Mouse (Mus musculus) liver, embryonic 13.5 days (tissue): ENCODE measurements around the gene Gm49322. TPM values are rescaled to one million over a fixed set of nuclear protein-coding genes. Genes with fewer than 3 reads are reported as not detected.
A peak's percentile ranks its signal among the peaks of the same experiment; 100 is the strongest.

Experiments
- ATAC-seq: fragments of 200-750 bp; cut with Nextera tagmentation; 2 replicates; pipeline ENCODE4 v1.8.0; 2017; ENCODE audit warnings: low read depth, mild to moderate bottlenecking, moderate number of reproducible peaks, moderate library complexity
- DNase-seq: peaks from one replicate; pipeline ENCODE4 v3.0.0; 2022
- H3K27ac ChIP-seq: fragments of 300-500 bp; sonication (generic); 2 replicates; pipeline ENCODE4 v1.5.1; 2015; ENCODE audit warnings: moderate library complexity, mild to moderate bottlenecking, inconsistent platforms
- H3K27me3 ChIP-seq: fragments of 300-500 bp; sonication (generic); 2 replicates; pipeline ENCODE4 v1.6.1; 2015; ENCODE audit warnings: mild to moderate bottlenecking, inconsistent platforms
- H3K36me3 ChIP-seq: fragments of 300-500 bp; sonication (generic); 2 replicates; pipeline ENCODE4 v1.6.1; 2015; ENCODE audit warnings: mild to moderate bottlenecking, inconsistent platforms
- H3K4me1 ChIP-seq: fragments of 300-500 bp; sonication (generic); replicated peaks from 2 replicates; pipeline ENCODE4 v1.6.1; 2015; ENCODE audit warnings: inconsistent platforms
- H3K4me2 ChIP-seq: fragments of 300-500 bp; sonication (generic); 2 replicates; pipeline ENCODE4 v1.6.1; 2015; ENCODE audit warnings: inconsistent platforms, mild to moderate bottlenecking, moderate library complexity
- H3K4me3 ChIP-seq: fragments of 300-500 bp; sonication (generic); replicated peaks from 2 replicates; pipeline ENCODE4 v1.5.1; 2015; ENCODE audit warnings: mild to moderate bottlenecking, inconsistent platforms
- H3K9ac ChIP-seq: fragments of 300-500 bp; sonication (generic); 2 replicates; pipeline ENCODE4 v1.6.1; 2015; ENCODE audit warnings: mild to moderate bottlenecking, inconsistent platforms
- H3K9me3 ChIP-seq: fragments of 300-500 bp; sonication (generic); replicated peaks from 2 replicates; pipeline ENCODE4 v1.6.1; 2016; ENCODE audit warnings: inconsistent platforms
- WGBS: fragments of 180-500 bp; shearing (Covaris S2); methylation state at CpG from one replicate; pipeline ENCODE4 v1.1.7; 2015; ENCODE audit not compliant: insufficient replicate concordance; 5-methylcytosine and 5-hydroxymethylcytosine counted together
- polyA plus RNA-seq: library from polyadenylated mRNA; unstranded; fragments of >200 nt; fragmentation: Nextera tagmentation; extraction: Ambion mirVana; gene quantifications from 2 replicates; pipeline ENCODE4 v1.2.1, GENCODE M21; 2015

Gene Gm49322
- polyA plus RNA-seq, 1 experiment from 2014 or later, result 1.5 TPM

DNA sequence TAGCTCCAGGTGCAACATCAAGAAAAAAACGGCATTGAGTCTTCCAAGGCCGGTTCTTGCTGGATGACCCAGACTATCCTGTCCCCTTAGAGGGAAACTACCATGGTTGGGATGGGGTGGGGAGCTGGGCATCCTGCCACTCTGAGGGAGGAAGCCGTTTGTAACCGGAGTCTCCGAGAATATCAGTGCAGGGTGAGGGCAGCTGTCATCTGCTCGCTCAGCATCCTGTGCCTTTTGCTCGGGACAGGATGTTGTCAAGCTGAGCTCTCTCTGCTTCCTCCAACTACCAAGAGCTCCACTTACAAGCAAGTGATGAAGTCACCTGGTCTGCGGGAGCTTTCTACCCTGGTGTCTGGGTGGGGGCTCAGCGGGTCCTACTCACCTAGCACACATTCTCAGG, 12.4 kb downstream of the Gm49322 start:
- no peaks in the 10 kb centered on the region for H3K9me3 ChIP-seq
- H3K27me3 ChIP-seq, result no peaks in the 10 kb centered on the region
- no peak overlapping the region for H3K27ac ChIP-seq
- H3K4me1 ChIP-seq, result peaks cover 34% of the 10 kb centered on the region
- H3K9ac ChIP-seq, result 0 out of 2 replicates have a peak overlapping the region, but pooled peaks have one; percentile 9
- H3K4me2 ChIP-seq, result no peak overlapping the region
- no peak overlapping the region for H3K4me3 ChIP-seq
- 57% methylated on average over 9 of the region's 9 CpGs for WGBS
- peaks cover 30% of the 10 kb centered on the region for H3K36me3 ChIP-seq
- ATAC-seq (no peak), DNase-seq (no peak)

DNA sequence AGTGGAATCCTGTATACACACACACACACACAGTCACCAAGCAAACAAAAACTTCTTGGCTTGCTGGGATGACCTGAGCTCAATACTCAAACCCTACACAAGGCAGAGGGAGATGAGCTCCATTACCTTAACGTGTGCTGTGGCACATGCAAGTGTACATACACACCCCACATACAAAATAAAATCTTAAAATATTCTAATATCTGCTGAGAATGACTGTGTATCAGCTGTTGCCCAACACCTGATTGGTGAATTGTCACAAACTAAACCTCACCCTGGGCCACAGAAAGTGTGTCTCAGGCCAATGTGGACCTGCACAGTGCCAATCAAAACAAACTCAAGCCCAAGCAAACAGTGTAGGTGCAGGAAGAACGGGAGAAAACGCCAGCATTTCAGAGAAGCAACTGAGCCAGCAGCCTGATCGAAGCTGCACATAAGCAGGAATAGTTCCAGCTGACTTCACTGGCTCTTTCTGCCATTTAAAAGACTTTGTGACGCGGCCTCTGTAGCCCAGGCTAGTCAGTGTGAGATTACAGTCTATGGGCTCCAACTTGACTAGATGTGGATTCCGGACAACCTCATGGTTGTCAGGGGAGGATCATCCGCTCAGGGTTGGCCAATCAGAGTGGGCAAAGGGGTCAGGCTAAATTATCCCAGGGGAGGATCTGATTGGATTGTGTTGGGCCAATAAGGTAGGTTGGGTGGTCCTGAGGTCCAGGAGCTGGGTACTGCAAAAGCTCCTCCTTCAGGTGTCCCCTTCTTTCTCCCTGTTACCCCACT, 13.8 kb downstream of the Gm49322 start:
- 44% methylated on average over 8 of the region's 8 CpGs for WGBS
- ATAC-seq (no peak), DNase-seq (no peak)
- Histone ChIP-seq H3K4me3 (no peak overlapping the region), H3K4me2 (0 out of 2 replicates have a peak overlapping the region, but pooled peaks have one; percentile 11), H3K36me3 (peaks cover 16% of the 10 kb centered on the region), H3K27me3 (no peaks in the 10 kb centered on the region), H3K9me3 (no peaks in the 10 kb centered on the region), H3K9ac (peak overlapping the region; percentile 30; the same call in 1 of the 2 replicates), H3K27ac (peak overlapping the region; percentile 96), H3K4me1 (peaks cover 49% of the 10 kb centered on the region)

DNA sequence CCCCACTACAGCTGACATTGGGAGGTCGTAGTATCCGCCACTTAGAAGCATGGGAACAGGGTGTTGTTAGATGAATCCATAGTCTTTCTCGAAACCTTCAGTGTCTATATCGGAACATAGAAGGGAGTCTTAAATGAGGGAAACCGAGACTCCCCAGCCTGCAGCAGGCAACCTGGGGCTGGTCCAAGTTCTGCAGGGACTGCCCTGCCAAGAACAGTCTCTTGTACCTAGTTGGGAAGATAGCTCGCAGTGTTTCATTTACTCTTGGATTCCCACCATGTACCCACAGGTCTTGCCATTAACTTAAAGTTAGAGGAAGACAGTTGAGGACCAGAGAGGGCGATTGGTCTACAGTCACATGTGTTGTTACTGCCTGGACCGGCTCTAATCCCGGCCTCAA, 14.5 kb downstream of the Gm49322 start:
- Histone ChIP-seq H3K4me2 (no peak overlapping the region), H3K4me1 (peaks cover 56% of the 10 kb centered on the region), H3K9ac (no peak overlapping the region), H3K36me3 (peaks cover 9% of the 10 kb centered on the region), H3K4me3 (no peak overlapping the region), H3K27me3 (no peaks in the 10 kb centered on the region), H3K27ac (peak overlapping the region; percentile 96), H3K9me3 (no peaks in the 10 kb centered on the region)
- ATAC-seq, result no peak
- 79% methylated on average over 9 of the region's 9 CpGs for WGBS
- DNase-seq, result no peak

DNA sequence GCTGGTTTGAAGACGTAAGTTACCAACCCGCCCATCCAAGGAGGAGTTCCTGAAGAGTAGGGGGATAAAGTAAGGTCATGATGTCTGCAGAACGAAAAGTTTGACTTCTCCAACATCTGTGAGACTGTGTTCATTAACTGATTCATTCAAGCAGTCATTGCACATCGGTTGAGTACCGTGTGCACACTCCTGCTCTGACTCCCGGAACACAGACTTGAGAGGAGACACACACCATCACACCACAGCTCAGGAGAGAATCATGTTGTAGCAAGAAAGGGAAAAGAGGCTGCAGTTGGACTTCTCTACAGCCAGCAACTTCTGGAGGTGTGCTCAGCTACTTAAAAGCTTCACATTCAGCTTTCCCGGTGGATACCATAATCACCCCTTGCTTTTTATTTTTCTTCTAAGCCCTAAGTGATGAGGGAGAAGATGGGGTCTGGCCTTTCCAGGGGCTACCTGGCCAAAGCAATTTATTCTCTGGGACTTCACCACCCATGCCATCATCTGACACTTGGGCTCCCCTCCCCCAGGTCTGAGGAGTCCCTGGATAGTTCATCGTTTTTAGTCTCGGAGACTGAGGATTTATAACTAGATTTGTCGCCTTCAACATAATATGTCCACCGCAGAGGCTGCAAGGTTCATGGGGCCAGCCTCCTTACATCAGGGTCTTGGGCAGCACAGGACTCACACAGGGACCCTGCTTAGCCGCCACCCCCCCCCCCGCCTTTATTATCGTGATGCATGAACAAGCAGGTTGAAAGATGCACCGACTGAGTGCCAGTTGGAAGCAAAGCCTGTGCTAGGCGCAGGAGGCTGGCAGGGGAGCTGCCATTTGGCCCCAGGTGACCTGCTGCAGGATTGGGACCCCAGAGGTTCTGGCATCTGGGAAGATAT, 15.2 kb downstream of the Gm49322 start:
- Histone ChIP-seq H3K27me3 (no peaks in the 10 kb centered on the region), H3K9me3 (no peaks in the 10 kb centered on the region), H3K36me3 (peaks cover 3% of the 10 kb centered on the region; the same call in 1 of the 2 replicates), H3K27ac (peak overlapping the region; percentile 96), H3K4me1 (peaks cover 59% of the 10 kb centered on the region), H3K4me3 (peak overlapping the region; percentile 93), H3K4me2 (peak overlapping the region; percentile 76), H3K9ac (peak overlapping the region; percentile 65)
- 56% methylated on average over 16 of the region's 16 CpGs for WGBS
- ATAC-seq (no peak), DNase-seq (no peak)

DNA sequence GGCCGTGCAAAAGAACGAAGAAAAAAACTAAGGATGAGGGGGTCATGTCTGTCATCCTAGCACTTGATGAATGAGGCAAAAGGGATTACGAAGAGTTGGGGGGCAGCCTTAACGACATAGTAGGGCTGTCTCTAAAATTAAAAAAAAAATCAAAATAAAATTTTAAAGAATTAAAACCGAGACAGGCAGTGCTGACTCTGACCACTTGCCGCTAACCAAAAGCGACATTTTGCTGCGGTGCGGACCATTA, 15.8 kb downstream of the Gm49322 start:
- Histone ChIP-seq H3K27ac (peak overlapping the region; percentile 96), H3K9ac (peak overlapping the region; percentile 65), H3K4me1 (peaks cover 65% of the 10 kb centered on the region), H3K4me3 (peak overlapping the region; percentile 93), H3K36me3 (no peaks in the 10 kb centered on the region), H3K4me2 (peak overlapping the region; percentile 76), H3K9me3 (no peaks in the 10 kb centered on the region), H3K27me3 (no peaks in the 10 kb centered on the region)
- DNase-seq (no peak), ATAC-seq (no peak)
- WGBS, result 1% methylated on average over 9 of the region's 9 CpGs

DNA sequence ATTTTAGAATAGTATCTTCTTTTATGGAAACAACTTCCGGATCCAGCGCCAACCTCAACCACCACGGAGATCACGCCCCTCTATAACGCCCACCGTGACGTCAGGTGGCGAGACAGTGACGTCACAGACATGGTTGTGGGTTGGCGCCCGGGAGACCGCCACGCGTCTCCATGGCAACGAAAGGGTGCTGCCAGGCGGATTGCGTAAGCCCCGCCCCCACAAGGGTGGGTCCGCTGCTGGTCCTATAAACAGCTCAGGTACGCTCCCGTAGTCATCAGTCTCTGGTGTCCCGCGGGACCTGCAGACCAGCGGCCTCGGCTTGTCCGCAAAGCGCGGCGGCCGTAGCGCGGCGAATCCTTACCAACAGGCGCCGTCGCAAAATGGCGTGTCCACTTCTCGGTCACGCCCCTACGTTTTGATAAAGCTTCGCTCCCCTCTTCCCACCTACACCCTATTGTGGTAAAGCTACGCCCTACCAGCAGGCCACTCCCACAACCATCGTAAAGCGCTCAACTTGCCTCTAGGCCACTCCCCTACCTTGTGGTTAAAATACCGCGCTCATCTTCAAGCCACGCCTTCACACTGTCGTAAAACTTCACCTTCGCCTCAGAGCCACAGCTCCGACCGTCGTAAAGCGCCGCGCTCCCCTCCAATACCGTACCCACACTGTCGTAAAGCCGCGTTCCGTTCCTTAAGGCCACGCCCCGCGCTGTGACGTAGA, 16.3 kb downstream of the Gm49322 start:
- Histone ChIP-seq H3K4me2 (peak overlapping the region; percentile 98), H3K27ac (peak overlapping the region; percentile 96), H3K36me3 (no peaks in the 10 kb centered on the region), H3K4me1 (peaks cover 66% of the 10 kb centered on the region), H3K27me3 (no peaks in the 10 kb centered on the region), H3K9me3 (no peaks in the 10 kb centered on the region), H3K4me3 (peak overlapping the region; percentile 93), H3K9ac (peak overlapping the region; percentile 65)
- DNase-seq (peak; percentile 98), ATAC-seq (peak; percentile 89)
- under 1% methylated on average over 64 of the region's 64 CpGs for WGBS

DNA sequence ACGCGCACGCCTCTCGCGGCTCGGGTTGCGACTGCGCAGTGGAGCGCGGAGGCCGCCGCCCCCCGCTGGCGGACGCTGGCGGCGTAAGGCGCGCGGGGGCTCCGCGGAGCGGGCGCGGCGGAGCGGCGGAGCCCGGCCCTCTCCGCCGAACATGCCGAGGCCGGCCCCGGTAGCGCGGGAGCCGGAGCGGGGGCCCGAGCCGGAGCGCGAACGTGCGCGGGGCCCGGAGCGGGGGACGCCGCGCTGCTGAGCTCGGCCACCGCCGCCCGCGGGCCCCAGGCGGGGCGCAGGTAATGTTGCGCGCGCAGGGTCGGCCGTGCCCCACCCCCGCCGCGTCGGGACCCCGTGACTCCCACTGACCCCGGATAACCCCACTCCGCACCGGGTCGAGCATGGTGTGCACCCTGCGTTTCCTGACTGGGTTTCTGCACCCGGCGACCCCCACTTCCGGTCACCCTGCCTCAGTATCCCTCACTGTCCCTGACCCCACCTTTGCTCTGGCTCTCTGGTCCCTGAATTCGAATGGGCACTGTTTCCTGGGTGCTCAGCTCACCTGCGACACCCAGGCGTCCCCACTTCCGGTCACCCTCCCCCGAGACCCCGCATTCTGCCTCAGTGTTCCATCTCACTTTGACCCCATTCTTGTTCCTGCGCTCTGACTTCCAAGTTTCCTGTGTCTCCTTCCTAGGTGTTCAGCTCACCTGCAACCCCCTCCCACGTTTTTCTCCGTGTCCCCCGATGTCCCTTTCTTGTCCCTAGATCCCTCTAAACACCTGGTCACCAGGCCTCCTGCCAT, 17.0 kb downstream of the Gm49322 start, which contains the start of gene Csnk1g2:
Gene Csnk1g2 (plus strand): TSS at position 178 of the 796 bp plus-strand sequence.
- Histone ChIP-seq H3K9me3 (no peaks in the 10 kb centered on the region), H3K36me3 (no peaks in the 10 kb centered on the region), H3K9ac (peak within 1 kb of the TSS; percentile 96), H3K4me3 (peak within 1 kb of the TSS; percentile 93), H3K4me1 (peaks cover 72% of the 10 kb centered on the region), H3K27me3 (no peaks in the 10 kb centered on the region), H3K4me2 (peak within 1 kb of the TSS; percentile 98), H3K27ac (peak within 1 kb of the TSS; percentile 96)
- WGBS, result under 1% methylated on average over 85 of the region's 85 CpGs
- ATAC-seq (peak; percentile 11), DNase-seq (no peak)

DNA sequence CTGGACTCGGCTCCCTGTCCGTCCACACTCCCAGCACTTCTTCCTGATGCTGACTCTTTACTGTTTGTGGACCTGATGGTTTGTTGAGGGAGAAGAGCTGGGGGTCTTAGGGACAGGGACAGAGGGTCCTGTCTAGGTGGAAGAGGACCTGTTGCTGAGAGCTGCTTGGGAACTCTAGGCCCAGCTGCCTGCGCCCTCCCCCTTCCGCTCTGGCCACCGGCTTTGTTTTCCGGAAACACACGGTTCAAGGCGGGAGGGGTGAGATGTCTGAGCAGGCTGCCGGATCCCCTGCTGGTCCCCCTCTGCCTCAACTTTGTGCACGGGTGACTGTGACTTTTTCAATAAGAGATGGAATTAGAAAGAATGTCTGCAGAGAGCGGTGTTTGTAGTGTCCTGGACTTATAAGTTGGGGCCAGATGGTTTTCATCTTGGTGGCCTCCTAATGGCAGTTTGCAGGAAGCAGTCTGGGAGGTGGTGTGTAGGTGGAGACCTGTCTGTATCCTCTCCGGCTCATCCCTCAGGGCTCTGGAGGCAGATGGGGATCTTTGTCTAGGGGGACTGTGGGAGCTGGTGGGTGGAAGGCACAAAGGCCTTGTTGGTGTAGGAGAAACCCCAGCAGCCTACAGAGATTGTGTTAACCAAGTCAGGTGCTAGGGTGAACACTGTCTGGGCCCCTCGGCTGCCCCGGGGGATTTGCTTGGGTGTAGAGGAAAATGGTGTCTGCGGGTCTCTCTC, 17.8 kb downstream of the Gm49322 start:
- ATAC-seq, result no peak
- Histone ChIP-seq H3K4me2 (peak overlapping the region; percentile 98), H3K27ac (peak overlapping the region; percentile 92), H3K36me3 (no peaks in the 10 kb centered on the region), H3K27me3 (no peaks in the 10 kb centered on the region), H3K4me1 (peaks cover 74% of the 10 kb centered on the region), H3K9me3 (no peaks in the 10 kb centered on the region), H3K9ac (peak overlapping the region; percentile 96), H3K4me3 (peak overlapping the region; percentile 93)
- WGBS, result 13% methylated on average over 15 of the region's 15 CpGs
- DNase-seq, result peak; percentile 48

DNA sequence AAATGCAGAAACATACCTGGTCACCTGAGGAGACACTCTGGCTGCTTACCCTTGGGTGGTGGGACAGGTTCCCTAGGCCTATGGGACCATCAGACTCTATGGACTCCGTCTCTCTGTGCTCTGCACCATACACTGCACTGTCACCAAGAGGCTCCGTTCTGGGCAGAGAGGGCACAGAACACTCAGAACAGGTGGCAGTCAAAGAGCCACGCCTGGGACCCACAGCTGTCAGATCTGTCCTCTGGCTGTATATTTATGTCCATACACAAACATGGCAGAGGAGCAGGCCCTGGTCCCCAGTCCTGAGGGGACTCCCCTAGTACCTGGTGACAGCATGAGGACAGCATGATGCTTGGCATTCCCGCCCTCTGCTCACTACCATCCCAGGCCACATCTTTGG, 19.9 kb downstream of the Gm49322 start:
- Histone ChIP-seq H3K4me2 (no peak overlapping the region), H3K9ac (peak overlapping the region; percentile 27; the same call in 1 of the 2 replicates), H3K4me1 (peaks cover 71% of the 10 kb centered on the region), H3K27ac (peak overlapping the region; percentile 92; the same call in 1 of the 2 replicates), H3K4me3 (no peak overlapping the region), H3K9me3 (no peaks in the 10 kb centered on the region), H3K27me3 (no peaks in the 10 kb centered on the region), H3K36me3 (peaks cover 4% of the 10 kb centered on the region)
- 83% methylated on average over 4 of the region's 4 CpGs for WGBS
- DNase-seq, result no peak
- no peak for ATAC-seq

DNA sequence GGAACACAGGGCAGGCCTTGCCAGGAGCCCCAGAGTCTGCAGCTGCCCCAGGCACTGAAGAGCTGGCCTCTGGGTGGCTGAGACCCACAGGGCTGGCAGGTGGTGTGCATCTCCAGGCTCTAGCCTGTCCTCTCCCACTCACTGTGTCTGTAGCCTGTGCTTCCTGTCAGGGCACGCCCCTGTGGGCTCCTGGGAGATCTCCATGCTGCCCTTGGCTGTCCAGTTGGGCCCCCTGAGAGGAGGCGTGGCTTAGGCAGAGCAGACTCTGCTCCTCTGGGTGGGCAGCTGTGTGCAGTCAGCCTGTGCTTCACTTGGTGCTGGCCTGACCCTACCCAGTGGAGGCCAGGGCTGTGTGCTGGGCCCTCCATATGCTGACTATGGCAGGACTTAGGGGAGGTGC, 21.9 kb downstream of the Gm49322 start:
- Histone ChIP-seq H3K4me2 (no peak overlapping the region), H3K4me1 (peaks cover 73% of the 10 kb centered on the region), H3K4me3 (no peak overlapping the region), H3K27me3 (no peaks in the 10 kb centered on the region), H3K36me3 (peaks cover 8% of the 10 kb centered on the region), H3K27ac (peak overlapping the region; percentile 6), H3K9me3 (no peaks in the 10 kb centered on the region), H3K9ac (peak overlapping the region; percentile 30; the same call in 1 of the 2 replicates)
- 0 out of 2 replicates have a peak, but pooled peaks have one; percentile 13 for ATAC-seq
- no peak for DNase-seq
- whole genome bisulfite sequencing, result 34% methylated on average over 2 of the region's 2 CpGs
